Mouse (Mus musculus) kidney, adult 9 months (tissue): ENCODE data around the gene Csn3.

Experiments
- DNase-seq: peaks from one replicate; pipeline ENCODE4 v3.0.0; 2022

Csn3 gene

DNA sequence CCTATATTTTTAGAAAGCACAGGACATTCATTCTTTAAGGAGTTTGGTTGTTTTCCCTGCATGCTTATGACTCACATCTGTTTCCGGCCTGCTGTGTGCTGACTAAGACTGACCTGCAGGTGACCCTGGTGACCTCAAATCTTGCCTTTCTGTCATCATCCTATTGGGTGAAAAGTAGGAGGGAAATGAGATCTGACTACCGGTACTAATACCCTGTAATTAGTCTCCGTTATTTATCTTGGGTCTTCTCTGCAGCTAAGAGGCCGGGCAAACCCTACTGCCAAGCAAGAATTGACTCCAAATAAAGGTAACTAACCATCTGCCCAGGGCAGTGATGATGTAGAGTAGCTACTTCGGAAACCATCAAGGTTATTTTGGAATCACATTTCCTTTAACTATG is at the start of gene Csn3:
Gene Csn3 (plus strand): TSS at position 208 of the 400 bp plus-strand sequence.
- no peak for DNase-seq

DNA sequence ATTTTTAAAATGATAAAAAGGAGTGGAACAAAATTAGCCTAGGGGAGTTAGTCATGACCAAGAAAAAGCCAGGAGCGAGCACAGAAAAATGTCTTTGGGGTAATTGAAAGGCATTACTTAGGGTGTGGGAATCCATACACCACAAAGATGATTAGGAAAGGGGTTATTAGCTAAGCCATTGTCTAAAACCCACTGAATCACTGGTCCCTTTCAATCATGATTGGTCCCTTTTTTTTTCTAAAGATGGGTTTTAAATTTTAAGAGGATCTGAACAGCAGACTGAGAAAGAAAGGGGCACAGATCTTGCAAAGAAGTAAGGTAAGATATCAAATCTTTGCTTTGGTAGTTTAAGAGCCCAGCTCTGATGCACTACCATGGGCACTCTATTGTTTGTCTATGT is 40.6 kb upstream of the Csn3 start, which contains the start of gene Odam:
Gene Odam (plus strand): TSS at position 301 of the 400 bp plus-strand sequence.
- no peak for DNase-seq

DNA sequence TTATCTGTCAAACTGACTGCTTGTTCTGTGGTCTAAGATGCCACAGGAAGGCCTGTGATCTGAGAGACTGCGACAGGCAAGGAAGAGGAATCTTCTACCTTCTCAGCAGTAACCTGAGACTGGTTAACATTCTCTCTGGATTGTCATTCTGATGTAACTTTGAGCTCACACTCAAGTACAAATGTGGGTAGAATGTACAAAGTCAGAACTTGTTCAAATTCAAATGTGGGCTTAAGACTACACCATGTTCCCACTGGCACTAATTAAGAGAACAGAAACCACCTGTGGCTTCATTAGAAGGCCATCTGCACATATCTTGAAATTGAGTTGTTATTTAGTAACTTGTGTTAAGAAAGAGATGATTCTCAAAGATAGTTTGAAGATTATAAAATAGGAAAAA is 6.2 kb downstream of the Csn3 start:
- no peak for DNase-seq

DNA sequence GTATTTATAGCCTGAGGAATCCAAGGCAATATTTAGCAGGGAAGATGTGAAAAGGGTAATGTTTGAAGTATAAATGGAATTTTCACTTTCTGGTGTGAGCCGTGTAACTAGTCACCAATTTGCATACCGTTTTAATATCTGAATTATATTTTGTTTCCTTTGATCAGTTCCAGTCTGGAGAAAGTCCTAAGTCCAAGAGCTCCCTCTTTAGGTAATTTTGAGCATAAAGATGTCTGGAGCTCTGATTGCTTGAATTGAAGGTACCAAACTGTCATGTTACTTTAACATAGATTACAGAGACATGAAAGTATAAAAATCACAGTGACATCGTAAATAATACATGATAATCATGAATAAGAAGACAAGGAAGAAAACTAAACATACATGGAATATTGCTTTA is 15.4 kb downstream of the Csn3 start:
- DNase-seq = no peak

DNA sequence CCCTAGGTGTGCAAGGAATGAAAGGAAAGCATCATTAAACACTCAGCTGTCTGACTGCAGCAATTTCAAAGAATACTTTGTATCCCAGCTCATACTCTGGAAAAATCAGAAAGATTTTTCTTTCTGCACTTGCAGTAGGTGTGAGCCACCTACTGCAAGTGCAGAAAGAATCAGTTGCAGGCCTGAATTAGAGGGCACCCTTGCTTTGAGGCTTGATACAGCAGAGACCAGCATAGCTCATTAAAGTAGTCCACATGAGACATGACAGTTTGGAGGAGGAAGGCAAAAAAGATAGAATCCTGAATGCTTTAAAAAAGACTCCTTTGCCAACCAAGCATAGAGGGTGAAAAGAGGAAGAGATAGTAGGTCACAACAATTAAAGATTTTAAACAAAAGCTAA is 17.1 kb downstream of the Csn3 start:
- no peak for DNase-seq

DNA sequence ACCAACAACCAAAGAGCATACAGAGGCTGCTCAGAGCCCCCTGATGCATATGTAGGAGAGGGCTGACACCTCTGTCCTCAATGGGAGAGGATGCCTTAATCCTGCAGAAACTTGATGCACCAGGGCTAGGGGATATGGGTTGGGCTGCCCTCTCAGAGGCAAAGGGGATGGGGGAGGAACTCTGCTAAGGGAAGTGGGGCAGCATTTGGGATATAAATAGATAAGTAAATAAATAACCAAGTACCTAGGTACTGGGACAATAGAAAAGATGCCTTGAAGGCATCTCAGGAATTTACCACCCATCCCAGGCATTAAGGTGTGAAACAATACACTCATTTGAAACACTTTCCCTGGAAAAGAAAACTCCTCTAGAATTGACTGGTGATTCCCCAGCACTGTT is 26.5 kb downstream of the Csn3 start:
- DNase-seq = no peak

DNA sequence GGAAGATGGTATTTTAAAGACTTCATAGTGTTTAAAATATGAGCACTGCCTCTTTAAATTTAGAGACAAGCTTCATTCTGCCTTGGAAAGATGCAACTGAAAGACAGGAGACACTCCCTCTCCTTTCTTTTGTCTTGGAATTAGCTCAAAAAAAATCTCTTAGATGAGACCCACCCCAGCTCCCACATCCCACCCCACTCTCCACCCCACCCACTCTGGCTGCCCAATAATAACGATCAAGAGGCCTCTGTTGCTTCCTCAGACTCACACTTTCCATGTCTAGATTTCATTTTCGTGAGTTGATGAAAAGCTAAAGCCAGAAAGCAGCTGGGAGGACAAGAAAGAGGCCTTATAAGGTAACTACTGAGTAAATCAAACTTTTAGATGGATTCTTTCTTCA is 43.8 kb downstream of the Csn3 start, which contains the start of the genes 2310003L06Rik and Gm28434:
Gene 2310003L06Rik (plus strand): TSS at position 259 of the 400 bp plus-strand sequence.
Gene Gm28434 (plus strand): TSS at position 317 of the 400 bp plus-strand sequence.
- no peak for DNase-seq

DNA sequence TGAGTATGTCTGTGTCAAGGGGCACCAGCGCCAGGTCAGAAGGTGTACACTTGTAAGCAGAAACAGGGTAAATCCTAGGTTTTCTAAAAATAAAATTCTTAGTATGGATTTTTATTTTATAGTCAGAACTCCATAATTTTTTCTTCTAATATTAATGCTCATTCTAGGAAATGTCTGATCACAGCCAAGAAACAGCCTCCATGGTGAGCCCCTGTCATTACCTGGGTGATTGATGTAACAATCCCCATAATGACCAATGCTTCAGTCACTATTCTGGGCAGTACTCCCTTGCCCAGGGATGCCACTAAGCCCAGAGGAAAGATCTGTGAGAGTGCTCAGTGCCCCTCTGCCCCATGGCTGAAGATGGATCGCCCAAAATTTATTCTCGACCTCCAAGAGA is 53.8 kb downstream of the Csn3 start, which contains the start of gene Cabs1:
Gene Cabs1 (plus strand): TSS at position 301 of the 400 bp plus-strand sequence.
- no peak for DNase-seq
